Mouse (Mus musculus): ENCODE results near the gene AF366264.
"Not testable (repeated sequence)": the region's sequence is repeated elsewhere in the genome, so short reads cannot be mapped to it uniquely, and the experiment has no call there.

GRCm38 (mm10) chr8:13843286-13843685 lies 5.1 kb upstream of the AF366264 start:
- TF ChIP-seq GATA1 (IDR thresholded peaks at IDR 0.05; ENCODE audit: borderline replicate concordance, low read length); CTCF (IDR thresholded peaks at IDR 0.05; ENCODE audit: low read depth, low read length): not testable (repeated sequence)

Measured in G1E (cell line).